Mouse (Mus musculus) thymus, postnatal 36 days (tissue): ENCODE measurements around the gene Olfr1238.

Experiments
- DNase-seq, 2 experiments: peaks; one replicate each; pipeline ENCODE4 v3.0.0; 2022; ENCODE audit warnings: mixed read lengths in 2 of 2

Gene Olfr1238

GRCm38 (mm10) chr2:89409576-89409975 is at the start of gene Olfr1238:
Gene Olfr1238 (minus strand): TSS chr2:89409676.
- DNase-seq, result no peak

- DNase-seq, result no peak
These were observed 33.4 kb upstream of the Olfr1238 start, which contains the start of gene Olfr1240 for GRCm38 (mm10) chr2:89442900-89443299. Gene Olfr1240 (minus strand): TSS chr2:89443000.

GRCm38 (mm10) chr2:89420307-89420706 is 10.8 kb upstream of the Olfr1238 start, which contains the start of gene Olfr1239:
Gene Olfr1239 (minus strand): TSS chr2:89420407.
- no peak for DNase-seq

- no peak for DNase-seq
These were observed 5.1 kb upstream of the Olfr1238 start for GRCm38 (mm10) chr2:89414557-89414956.

GRCm38 (mm10) chr2:89400882-89401281 is 8.6 kb downstream of the Olfr1238 start:
- no peak for DNase-seq

GRCm38 (mm10) chr2:89364765-89365164 is 44.7 kb downstream of the Olfr1238 start, which contains the start of gene Olfr1234:
Gene Olfr1234 (minus strand): TSS chr2:89364865.
- no peak for DNase-seq
